Mouse (Mus musculus) spleen, adult 2 months (tissue): ENCODE measurements at regions not wholly inside any gene's neighbourhood (a gene's known extent, or its start where the extent isn't known, plus 50 kb on each side); places are given as distances from the start of the nearest gene placed in this dataset.

ENCODE experiments used
- CTCF ChIP-seq: fragments of 200-500 bp; IDR thresholded peaks from 2 replicates; pipeline ENCODE4 v1.5.1; 2011; ENCODE audit warnings: mild to moderate bottlenecking, inconsistent platforms; ENCODE audit not compliant: insufficient read depth, insufficient read length, insufficient replicate concordance; ENCODE audit errors: extremely low read depth
- POLR2A ChIP-seq: fragments of 200-500 bp; IDR thresholded peaks from 2 replicates; pipeline ENCODE4 v1.6.1; 2011; ENCODE audit warnings: low read depth, low read length, inconsistent platforms

GRCm38 (mm10) chr1:13978640-13979039 lies 2114.5 kb downstream of the 4930444P10Rik start:
- TF ChIP-seq POLR2A (no peak), CTCF (no peak)
